Mouse (Mus musculus): Measurements from ENCODE around the gene Scly. TPM values are rescaled to one million over a fixed set of nuclear protein-coding genes. Genes with fewer than 3 reads are reported as not detected.

The Scly gene
- 14.2 and 14.3 TPM in 2 replicates for polyA plus RNA-seq (2014; fragmentation: Nextera tagmentation; extraction: Ambion mirVana)

DNA sequence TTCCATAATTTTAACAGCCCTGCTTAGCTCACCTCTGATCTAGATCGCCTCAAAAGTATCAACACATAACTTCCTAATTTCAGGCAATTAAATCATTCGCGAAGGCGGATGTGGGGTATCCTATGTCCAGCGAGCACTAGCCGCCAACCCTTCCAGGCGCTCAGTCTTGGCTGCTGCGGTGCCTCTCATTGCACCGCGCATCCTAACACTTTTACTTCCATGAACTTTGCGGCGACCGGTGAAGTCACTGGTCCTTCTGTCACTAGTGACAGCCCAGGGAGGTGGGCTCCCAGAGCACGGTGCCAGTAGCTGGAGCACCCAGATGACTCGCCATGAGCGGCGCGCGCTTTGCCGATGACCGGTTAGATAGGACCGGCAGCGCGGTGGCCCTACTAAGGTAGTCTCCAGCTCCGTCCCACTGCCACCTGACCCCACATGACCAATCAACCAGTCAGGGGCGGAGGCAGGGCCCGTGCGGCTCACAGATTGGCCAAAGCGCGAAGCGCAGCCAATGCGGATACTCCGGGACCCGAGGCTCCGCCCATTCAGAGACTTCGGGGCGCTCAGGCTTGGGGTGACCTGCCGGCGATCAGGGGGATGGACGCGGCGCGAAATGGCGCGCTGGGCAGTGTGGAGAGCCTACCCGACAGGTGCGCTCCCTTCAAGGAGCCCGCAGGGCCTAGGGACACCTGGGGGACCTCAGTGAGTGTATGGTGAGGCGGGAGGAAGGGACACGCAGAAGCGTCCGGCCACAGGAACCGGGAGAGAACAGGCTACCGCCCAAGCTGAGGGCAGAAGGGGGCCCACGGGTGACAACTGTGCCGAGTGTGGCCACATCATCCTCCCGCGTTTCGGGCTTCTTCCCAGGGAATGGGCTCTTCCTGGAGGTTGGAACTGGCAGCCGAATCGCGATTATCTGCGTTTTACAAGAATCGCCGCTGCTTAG is at the start of gene Scly:
Gene Scly (plus strand): TSS at position 540 of the 946 bp plus-strand sequence.
- H3K4me1 ChIP-seq (ENCODE audit: control insufficient read depth, insufficient read depth, low read length): 0 out of 2 replicates have a peak, but pooled peaks cover 2% of the 10 kb centered on the region
- peak within 1 kb of the TSS; percentile 77 for H3K4me3 ChIP-seq (ENCODE audit: low read depth, low read length)
- H3K4me2 ChIP-seq (ENCODE audit: low read depth): peak within 1 kb of the TSS; percentile 66
- under 1% methylated on average over 55 of the region's 65 CpGs for WGBS
- peaks cover 1% of the 10 kb centered on the region; the same call in 1 of the 2 replicates for H3K36me3 ChIP-seq (ENCODE audit: control insufficient read depth, insufficient read depth, low read length)
- DNase-seq (ENCODE audit: low spot score): peak; percentile 92
- H3K27ac ChIP-seq (ENCODE audit: low read depth, low read length): no peak within 1 kb of the TSS
- H3K9me3 ChIP-seq (ENCODE audit: control insufficient read depth, low read length): no peaks in the 10 kb centered on the region
- ATAC-seq (ENCODE audit: insufficient read depth, low FRiP score, low TSS enrichment): peak; percentile 99
- peak within 1 kb of the TSS; percentile 79 for H3K9ac ChIP-seq (ENCODE audit: low read length)
- H3K27me3 ChIP-seq (ENCODE audit: control insufficient read depth, insufficient read depth, low read length): no peaks in the 10 kb centered on the region

DNA sequence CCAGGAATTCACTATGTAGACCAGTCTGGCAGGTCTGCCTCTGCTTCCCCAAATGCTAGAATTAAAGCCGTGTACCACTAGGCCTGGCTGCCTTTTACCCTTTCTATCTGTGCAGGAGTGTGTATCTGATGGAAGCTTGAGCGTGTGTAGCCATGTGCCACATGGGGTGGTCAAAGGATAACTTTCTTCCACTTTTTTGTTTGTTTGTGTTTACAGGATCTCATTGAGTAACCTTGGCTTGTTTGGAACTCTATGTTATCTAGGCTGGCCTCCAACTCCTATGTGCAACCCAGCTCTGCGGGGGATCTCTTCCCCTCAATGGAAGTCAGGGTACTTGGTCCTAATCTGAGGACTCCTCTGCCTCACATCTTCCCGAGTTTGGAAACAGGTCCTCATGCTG is 49.2 kb upstream of the Scly start:
- H3K4me3 ChIP-seq (ENCODE audit: low read depth, low read length): no peak overlapping the region; the same call in 1 of the 2 replicates
- no peaks in the 10 kb centered on the region for H3K27me3 ChIP-seq (ENCODE audit: control insufficient read depth, insufficient read depth, low read length)
- no peak for ATAC-seq (ENCODE audit: insufficient read depth, low FRiP score, low TSS enrichment)
- no peak overlapping the region; the same call in 1 of the 2 replicates for H3K4me2 ChIP-seq (ENCODE audit: low read depth)
- no peak for DNase-seq (ENCODE audit: low spot score)
- H3K9ac ChIP-seq (ENCODE audit: low read length): no peak overlapping the region
- no peaks in the 10 kb centered on the region for H3K36me3 ChIP-seq (ENCODE audit: control insufficient read depth, insufficient read depth, low read length)
- no peak overlapping the region for H3K27ac ChIP-seq (ENCODE audit: low read depth, low read length)
- H3K4me1 ChIP-seq (ENCODE audit: control insufficient read depth, insufficient read depth, low read length): peaks cover 9% of the 10 kb centered on the region
- WGBS: 54% methylated on average over 4 of the region's 4 CpGs
- no peaks in the 10 kb centered on the region for H3K9me3 ChIP-seq (ENCODE audit: control insufficient read depth, low read length)

DNA sequence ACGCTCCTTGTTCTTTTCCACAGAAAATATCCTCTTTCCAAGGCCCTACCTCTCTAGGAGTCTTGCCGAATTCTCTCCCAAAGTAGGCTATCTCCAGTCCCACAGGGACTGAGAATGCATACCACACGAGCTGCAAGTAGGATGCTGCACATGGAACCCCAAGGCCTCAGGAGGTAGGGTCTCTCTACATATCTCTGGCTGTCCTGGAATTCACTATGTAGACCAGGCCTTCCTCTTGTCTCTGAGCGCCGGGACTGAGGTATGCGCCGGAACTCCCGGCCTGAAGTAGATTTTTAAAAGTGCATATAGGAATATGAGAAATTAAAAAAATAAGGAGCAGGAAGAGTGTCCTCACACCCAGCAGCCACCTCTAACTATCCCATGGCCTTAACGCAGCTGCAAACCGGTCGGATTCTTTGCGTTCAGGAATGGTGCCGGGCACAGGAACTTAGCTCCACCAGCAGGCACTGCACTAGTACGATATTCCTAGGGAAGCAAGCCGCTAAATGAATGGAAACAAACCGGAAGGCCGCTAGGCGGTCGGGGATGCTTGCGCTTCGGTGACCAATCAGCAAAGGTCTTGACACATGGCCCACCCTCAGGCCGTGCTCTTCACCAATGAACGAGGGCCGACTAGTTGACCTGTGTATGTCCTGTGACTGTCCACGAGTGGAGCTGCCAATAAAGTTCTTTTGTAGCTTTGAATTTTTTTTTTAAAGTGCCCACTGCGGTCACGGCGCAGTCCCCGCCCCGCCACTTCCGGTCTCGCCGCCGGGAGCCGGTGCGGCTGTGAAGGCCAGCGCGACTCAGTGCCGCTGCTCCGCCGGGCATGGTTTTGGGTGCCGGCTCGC is 48.3 kb upstream of the Scly start, which contains the start of gene Ube2f:
Gene Ube2f (plus strand): TSS at position 741 of the 851 bp plus-strand sequence.
- Histone ChIP-seq H3K4me1 (ENCODE audit: control insufficient read depth, insufficient read depth, low read length) (peaks cover 9% of the 10 kb centered on the region), H3K4me2 (ENCODE audit: low read depth) (peak within 1 kb of the TSS; percentile 86), H3K9me3 (ENCODE audit: control insufficient read depth, low read length) (no peaks in the 10 kb centered on the region), H3K4me3 (ENCODE audit: low read depth, low read length) (peak within 1 kb of the TSS; percentile 98), H3K9ac (ENCODE audit: low read length) (peak within 1 kb of the TSS; percentile 92), H3K27ac (ENCODE audit: low read depth, low read length) (peak within 1 kb of the TSS; percentile 62), H3K36me3 (ENCODE audit: control insufficient read depth, insufficient read depth, low read length) (no peaks in the 10 kb centered on the region; the same call in 1 of the 2 replicates), H3K27me3 (ENCODE audit: control insufficient read depth, insufficient read depth, low read length) (no peaks in the 10 kb centered on the region)
- ATAC-seq (ENCODE audit: insufficient read depth, low FRiP score, low TSS enrichment) (peak; percentile 99), DNase-seq (ENCODE audit: low spot score) (peak; percentile 95)
- WGBS: under 1% methylated on average over 43 of the region's 43 CpGs

DNA sequence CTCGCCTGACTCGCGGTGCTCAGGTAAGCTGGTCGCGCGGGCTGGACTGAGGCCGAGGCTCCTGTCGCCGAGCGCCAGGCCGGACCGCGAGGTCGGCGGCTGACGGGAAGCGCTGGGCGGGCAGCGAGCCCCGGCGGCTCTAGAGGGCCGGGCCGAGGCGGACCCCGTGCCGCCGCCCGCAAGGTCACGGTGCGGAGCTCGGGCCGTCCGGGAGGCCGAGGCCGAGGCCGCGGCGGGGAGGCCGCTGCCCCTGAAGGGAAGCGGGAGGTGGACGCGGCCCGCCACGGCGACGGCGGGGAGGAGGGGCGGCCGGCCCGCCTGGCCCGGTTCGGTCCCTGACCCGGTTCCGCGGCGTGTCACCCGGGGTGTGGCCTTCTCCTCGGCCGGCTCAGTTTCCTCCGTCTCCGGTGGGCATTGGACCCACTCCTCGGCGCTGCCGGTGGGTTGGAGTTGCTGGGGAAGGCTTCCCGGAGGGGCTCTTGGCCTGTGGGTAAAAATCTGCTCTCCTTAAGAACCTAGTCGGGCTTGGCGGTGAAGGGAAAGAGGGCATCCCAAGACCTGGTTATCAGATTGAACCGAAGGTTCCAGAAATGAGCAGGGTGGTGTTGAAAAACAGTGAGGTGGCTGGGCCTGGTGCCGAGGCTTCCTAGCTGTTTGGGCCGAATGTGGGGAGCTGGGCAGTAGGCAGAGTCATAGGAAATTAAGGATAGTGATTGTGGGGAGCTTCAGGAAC is 47.6 kb upstream of the Scly start:
- WGBS: 1% methylated on average over 54 of the region's 70 CpGs
- Histone ChIP-seq H3K4me3 (ENCODE audit: low read depth, low read length) (peak overlapping the region; percentile 98), H3K4me1 (ENCODE audit: control insufficient read depth, insufficient read depth, low read length) (peaks cover 9% of the 10 kb centered on the region), H3K9ac (ENCODE audit: low read length) (peak overlapping the region; percentile 92), H3K4me2 (ENCODE audit: low read depth) (peak overlapping the region; percentile 86), H3K27me3 (ENCODE audit: control insufficient read depth, insufficient read depth, low read length) (no peaks in the 10 kb centered on the region), H3K9me3 (ENCODE audit: control insufficient read depth, low read length) (no peaks in the 10 kb centered on the region), H3K36me3 (ENCODE audit: control insufficient read depth, insufficient read depth, low read length) (no peaks in the 10 kb centered on the region; the same call in 1 of the 2 replicates), H3K27ac (ENCODE audit: low read depth, low read length) (0 out of 2 replicates have a peak overlapping the region, but pooled peaks have one; percentile 62)
- 0 out of 2 replicates have a peak, but pooled peaks have one; percentile 3 for ATAC-seq (ENCODE audit: insufficient read depth, low FRiP score, low TSS enrichment)
- no peak for DNase-seq (ENCODE audit: low spot score)

GRCm38 (mm10) chr1:91251148-91251650 is 46.9 kb upstream of the Scly start:
- Histone ChIP-seq H3K4me3 (ENCODE audit: low read depth, low read length) (peak overlapping the region; percentile 98), H3K36me3 (ENCODE audit: control insufficient read depth, insufficient read depth, low read length) (no peaks in the 10 kb centered on the region; the same call in 1 of the 2 replicates), H3K9ac (ENCODE audit: low read length) (peak overlapping the region; percentile 92), H3K9me3 (ENCODE audit: control insufficient read depth, low read length) (no peaks in the 10 kb centered on the region), H3K4me1 (ENCODE audit: control insufficient read depth, insufficient read depth, low read length) (peaks cover 9% of the 10 kb centered on the region), H3K27me3 (ENCODE audit: control insufficient read depth, insufficient read depth, low read length) (no peaks in the 10 kb centered on the region), H3K4me2 (ENCODE audit: low read depth) (peak overlapping the region; percentile 86), H3K27ac (ENCODE audit: low read depth, low read length) (no peak overlapping the region)
- DNase-seq (ENCODE audit: low spot score) (no peak), ATAC-seq (ENCODE audit: insufficient read depth, low FRiP score, low TSS enrichment) (no peak)
- 59% methylated on average over 5 of the region's 5 CpGs for WGBS

DNA sequence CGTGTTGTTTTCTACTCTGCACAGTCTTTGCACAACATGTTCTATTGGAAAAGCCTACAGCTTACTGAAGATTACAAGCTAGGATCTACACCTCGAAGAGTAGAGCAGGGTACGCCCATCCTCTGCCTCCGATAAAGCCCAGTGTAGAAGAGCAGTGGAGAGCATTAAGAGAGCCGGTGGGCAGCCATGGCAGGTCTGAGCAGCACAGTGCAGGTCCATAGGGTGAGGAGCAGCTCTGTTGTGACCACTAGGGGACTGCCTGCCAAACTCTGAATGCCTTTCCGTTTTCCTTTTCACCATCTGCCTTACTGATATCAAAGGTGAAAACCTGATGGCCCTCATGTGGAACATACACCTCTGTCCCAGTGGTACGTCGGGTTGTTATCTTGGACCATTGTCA is 46.2 kb upstream of the Scly start:
- no peak overlapping the region for H3K27ac ChIP-seq (ENCODE audit: low read depth, low read length)
- peaks cover 9% of the 10 kb centered on the region for H3K4me1 ChIP-seq (ENCODE audit: control insufficient read depth, insufficient read depth, low read length)
- ATAC-seq (ENCODE audit: insufficient read depth, low FRiP score, low TSS enrichment) (no peak), DNase-seq (ENCODE audit: low spot score) (peak; percentile 16)
- H3K4me2 ChIP-seq (ENCODE audit: low read depth): no peak overlapping the region
- 69% methylated on average over 8 of the region's 8 CpGs for WGBS
- H3K9me3 ChIP-seq (ENCODE audit: control insufficient read depth, low read length): no peaks in the 10 kb centered on the region
- H3K36me3 ChIP-seq (ENCODE audit: control insufficient read depth, insufficient read depth, low read length): no peaks in the 10 kb centered on the region; the same call in 1 of the 2 replicates
- no peak overlapping the region for H3K4me3 ChIP-seq (ENCODE audit: low read depth, low read length)
- no peak overlapping the region for H3K9ac ChIP-seq (ENCODE audit: low read length)
- H3K27me3 ChIP-seq (ENCODE audit: control insufficient read depth, insufficient read depth, low read length): no peaks in the 10 kb centered on the region

GRCm38 (mm10) chr1:91257918-91258317 is 40.2 kb upstream of the Scly start:
- no peak for ATAC-seq (ENCODE audit: insufficient read depth, low FRiP score, low TSS enrichment)
- DNase-seq (ENCODE audit: low spot score): no peak
- Histone ChIP-seq H3K27me3 (ENCODE audit: control insufficient read depth, insufficient read depth, low read length) (no peaks in the 10 kb centered on the region), H3K27ac (ENCODE audit: low read depth, low read length) (no peak overlapping the region), H3K9me3 (ENCODE audit: control insufficient read depth, low read length) (no peaks in the 10 kb centered on the region), H3K9ac (ENCODE audit: low read length) (no peak overlapping the region), H3K4me2 (ENCODE audit: low read depth) (no peak overlapping the region), H3K4me3 (ENCODE audit: low read depth, low read length) (no peak overlapping the region), H3K36me3 (ENCODE audit: control insufficient read depth, insufficient read depth, low read length) (no peaks in the 10 kb centered on the region; the same call in 1 of the 2 replicates), H3K4me1 (ENCODE audit: control insufficient read depth, insufficient read depth, low read length) (no peaks in the 10 kb centered on the region)

DNA sequence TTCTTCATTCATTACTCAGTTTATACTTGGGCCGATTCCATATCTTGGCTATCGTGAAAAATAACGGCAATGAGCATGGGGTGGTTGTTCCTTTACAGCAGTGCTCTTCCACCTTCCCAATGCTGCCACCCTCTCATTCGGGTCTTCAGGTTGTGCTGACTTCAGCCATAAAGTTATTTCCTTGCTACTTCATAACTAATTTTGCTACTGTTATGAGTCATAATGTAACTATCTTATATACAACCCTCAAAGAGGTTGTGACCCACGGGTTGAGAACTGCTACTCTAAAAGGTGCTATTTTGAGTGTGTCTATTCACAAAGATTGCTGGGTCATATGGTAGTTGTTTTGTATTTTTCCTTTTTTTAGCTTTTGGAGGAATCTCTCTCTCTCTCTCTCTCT is 38.3 kb upstream of the Scly start:
- no peaks in the 10 kb centered on the region for H3K9me3 ChIP-seq (ENCODE audit: control insufficient read depth, low read length)
- H3K4me3 ChIP-seq (ENCODE audit: low read depth, low read length): no peak overlapping the region
- no peaks in the 10 kb centered on the region; the same call in 1 of the 2 replicates for H3K36me3 ChIP-seq (ENCODE audit: control insufficient read depth, insufficient read depth, low read length)
- no peaks in the 10 kb centered on the region for H3K4me1 ChIP-seq (ENCODE audit: control insufficient read depth, insufficient read depth, low read length)
- no peaks in the 10 kb centered on the region for H3K27me3 ChIP-seq (ENCODE audit: control insufficient read depth, insufficient read depth, low read length)
- no peak for DNase-seq (ENCODE audit: low spot score)
- no peak overlapping the region for H3K9ac ChIP-seq (ENCODE audit: low read length)
- H3K4me2 ChIP-seq (ENCODE audit: low read depth): no peak overlapping the region
- ATAC-seq (ENCODE audit: insufficient read depth, low FRiP score, low TSS enrichment): no peak
- H3K27ac ChIP-seq (ENCODE audit: low read depth, low read length): no peak overlapping the region
- WGBS: 93% methylated on average over 5 of the region's 5 CpGs
